Mouse (Mus musculus): ENCODE measurements around the gene Capn2.

- TF ChIP-seq CTCF (IDR thresholded peaks at IDR 0.05; ENCODE audit: low read depth, low read length) (no peak), POLR2A (IDR thresholded peaks at IDR 0.05; ENCODE audit: borderline replicate concordance, low read depth, low read length) (no peak)
Measured at GRCm38 (mm10) chr1:182542110-182542509, 24.7 kb upstream of the Capn2 start.

Data from bone marrow macrophage, adult 2 months (primary cell).